Mouse (Mus musculus): Measurements from ENCODE around the gene Ppfia4. TPM values are rescaled to one million over a fixed set of nuclear protein-coding genes. Genes with fewer than 3 reads are reported as not detected.

Gene Ppfia4
- total and polyA plus RNA-seq, 3 experiments = 0.30 to 5.4 (median 1.8) TPM

DNA sequence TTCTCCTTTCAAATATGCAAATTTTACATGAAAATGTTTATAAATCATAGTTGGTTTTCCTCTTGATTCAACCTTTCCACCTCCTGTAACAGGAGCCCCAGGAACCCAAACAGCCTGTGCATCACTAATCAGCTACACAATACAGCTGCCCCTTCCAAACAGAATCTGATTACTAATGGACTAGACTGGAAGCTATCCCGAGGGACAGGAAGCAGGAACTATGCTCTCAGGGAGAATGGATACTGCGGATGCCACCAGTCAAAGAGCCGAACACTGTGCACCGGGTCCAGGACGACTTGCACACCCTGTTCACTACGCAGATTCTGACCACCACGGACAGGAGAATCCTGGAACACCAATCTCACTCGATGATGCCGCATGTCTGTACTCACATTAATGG, 15.1 kb upstream of the Ppfia4 start:
- Histone ChIP-seq H3K36me3 (replicated peaks in 1 of 2; ENCODE audit: control insufficient read depth in 1 of 2, insufficient read depth in 1 of 2, low read length in 1 of 2) (peaks cover 49 to 83% of the 10 kb centered on the region in 2 experiments), H3K27ac (ENCODE audit: insufficient read depth, low read depth) (no peak overlapping the region), H3K79me2 (replicated peaks; ENCODE audit: control insufficient read depth, extremely low read depth, insufficient read depth, poor library complexity, severe bottlenecking) (no peaks in the 10 kb centered on the region), H3K9me3 (replicated peaks; ENCODE audit: low read length) (peaks cover 3% of the 10 kb centered on the region), H3K27me3 (replicated peaks) (no peaks in the 10 kb centered on the region), H3K4me2 (ENCODE audit: insufficient read depth, low read depth, poor library complexity, severe bottlenecking) (no peak overlapping the region), H3K9ac (ENCODE audit: insufficient read depth, low read depth) (no peak overlapping the region), H3K4me3 (replicated peaks in 1 of 3; ENCODE audit: low read depth in 2 of 3, low read length in 2 of 3, poor library complexity in 1 of 3) (no peak overlapping the region), H3K4me1 (ENCODE audit: control insufficient read depth in 1 of 2, insufficient read depth in 2 of 2) (no peaks in the 10 kb centered on the region)
- TF ChIP-seq MAX (IDR thresholded peaks at IDR 0.05; ENCODE audit: low read length) (no peak), HCFC1 (IDR thresholded peaks at IDR 0.05; ENCODE audit: low read depth, low read length) (no peak), TCF12 (IDR thresholded peaks at IDR 0.05; ENCODE audit: low read depth, low read length) (no peak), EP300 (IDR thresholded peaks at IDR 0.05; ENCODE audit: low read length) (no peak), MXI1 (IDR thresholded peaks at IDR 0.05; ENCODE audit: low read depth, low read length) (no peak), IRF4 (IDR thresholded peaks at IDR 0.05; ENCODE audit: low read depth, low read length) (no peak)
- in situ Hi-C loops (cut with MboI; ENCODE audit: low pct_ligation_motif_present, low pct_unique_long_range_greater_than_20kb, low sequenced_read_pairs) = no loop called here
- dilution Hi-C loops (cut with MboI; ENCODE audit: extremely low pct_ligation_motif_present, extremely low pct_unique_long_range_greater_than_20kb, low sequenced_read_pairs) = no loop called here
- DNase-seq (ENCODE audit: extremely low read depth) = no peak

DNA sequence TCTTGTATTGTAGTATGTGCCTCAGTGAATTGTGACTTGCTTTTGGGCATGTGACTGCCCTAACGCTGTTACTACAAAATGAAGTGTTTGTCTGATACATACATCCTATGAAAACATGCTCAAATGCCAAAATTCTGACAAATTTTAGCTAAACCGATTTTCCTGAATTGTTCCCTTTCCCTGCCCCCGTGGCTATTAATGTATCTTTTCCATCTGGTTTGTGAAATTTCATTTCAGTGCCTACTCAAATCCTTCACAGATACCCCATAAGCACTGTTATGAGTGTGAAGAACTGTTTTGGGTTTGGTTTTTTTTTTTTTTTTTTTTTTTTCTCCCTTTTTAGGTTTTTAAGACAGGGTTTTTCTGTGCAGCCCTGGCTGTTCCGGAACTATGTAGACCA, 12.3 kb upstream of the Ppfia4 start:
- Histone ChIP-seq H3K27ac (ENCODE audit: insufficient read depth, low read depth) (no peak overlapping the region), H3K27me3 (replicated peaks) (no peaks in the 10 kb centered on the region), H3K4me2 (ENCODE audit: insufficient read depth, low read depth, poor library complexity, severe bottlenecking) (no peak overlapping the region), H3K79me2 (replicated peaks; ENCODE audit: control insufficient read depth, extremely low read depth, insufficient read depth, poor library complexity, severe bottlenecking) (no peaks in the 10 kb centered on the region), H3K4me3 (replicated peaks in 1 of 3; ENCODE audit: low read depth in 2 of 3, low read length in 2 of 3, poor library complexity in 1 of 3) (no peak overlapping the region), H3K4me1 (ENCODE audit: control insufficient read depth in 1 of 2, insufficient read depth in 2 of 2) (peaks cover 6 to 13% of the 10 kb centered on the region in 2 experiments; a peak in 2 of 4 replicates), H3K36me3 (replicated peaks in 1 of 2; ENCODE audit: control insufficient read depth in 1 of 2, insufficient read depth in 1 of 2, low read length in 1 of 2) (peaks cover 28 to 56% of the 10 kb centered on the region in 2 experiments), H3K9ac (ENCODE audit: insufficient read depth, low read depth) (no peak overlapping the region), H3K9me3 (replicated peaks; ENCODE audit: low read length) (peaks cover 3% of the 10 kb centered on the region)
- in situ Hi-C loops (cut with MboI; ENCODE audit: low pct_ligation_motif_present, low pct_unique_long_range_greater_than_20kb, low sequenced_read_pairs) = no loop called here
- TF ChIP-seq POLR2A (IDR thresholded peaks at IDR 0.05; ENCODE audit: low read depth, low read length) = no peak
- TF ChIP-seq RCOR1 (conservative IDR thresholded peaks at IDR 0.05; ENCODE audit: low read depth, low read length) = no peak
- TF ChIP-seq POLR2AphosphoS2 (IDR thresholded peaks at IDR 0.05; ENCODE audit: low read depth, low read length) = no peak
- dilution Hi-C loops (cut with MboI; ENCODE audit: extremely low pct_ligation_motif_present, extremely low pct_unique_long_range_greater_than_20kb, low sequenced_read_pairs) = no loop called here
- no peak for DNase-seq (ENCODE audit: extremely low read depth)

DNA sequence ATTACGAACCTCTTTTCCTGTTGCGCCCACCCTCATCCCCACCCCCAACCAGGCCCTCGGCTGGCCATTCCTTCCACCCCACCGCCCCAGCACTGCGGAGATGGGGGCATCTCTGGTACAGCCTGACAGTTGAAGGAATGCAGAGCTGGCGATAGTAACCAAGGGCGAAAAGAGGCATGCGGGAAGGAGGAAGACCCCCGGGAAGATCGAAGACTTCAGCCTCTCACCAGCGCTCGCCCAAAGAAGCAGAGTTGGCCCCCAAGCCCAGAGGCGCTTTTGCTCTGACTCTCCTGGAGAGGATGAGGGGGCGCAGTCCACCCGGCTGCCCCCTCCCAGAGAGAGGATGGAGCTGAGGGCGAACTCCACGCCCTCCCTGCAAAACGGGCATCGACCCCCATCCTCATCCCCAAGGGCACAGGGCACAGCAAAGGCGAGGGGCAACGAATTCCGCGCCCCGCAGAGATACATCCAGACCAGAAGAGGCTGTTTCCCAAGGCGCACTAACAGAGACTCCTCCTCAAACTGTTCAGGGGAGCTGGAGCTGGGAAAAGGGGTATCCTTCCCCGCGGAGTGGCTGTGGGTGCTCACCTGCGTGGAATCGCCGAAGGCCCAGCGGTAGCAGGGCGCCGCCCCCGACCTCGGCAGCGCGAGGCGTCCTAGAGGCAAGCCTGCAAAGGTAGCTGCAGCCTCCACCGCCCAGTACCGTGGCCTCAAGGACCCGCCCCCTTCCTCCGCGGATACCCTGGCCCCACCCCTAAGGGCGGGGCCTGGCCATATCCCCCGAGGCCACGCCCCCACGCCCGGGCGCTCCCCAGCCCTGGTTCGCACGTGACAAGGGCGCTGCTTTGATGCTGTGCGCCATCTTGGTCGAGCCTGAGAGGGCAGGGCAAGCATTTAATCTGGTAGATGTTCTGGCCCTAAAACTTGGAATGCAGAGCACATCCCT, 11.6 kb upstream of the Ppfia4 start:
- no peak overlapping the region for H3K4me2 ChIP-seq (ENCODE audit: insufficient read depth, low read depth, poor library complexity, severe bottlenecking)
- H3K27ac ChIP-seq (ENCODE audit: insufficient read depth, low read depth) = no peak overlapping the region

More for the DNA sequence above, 11.6 kb upstream of the Ppfia4 start:
- in situ Hi-C loops (cut with MboI; ENCODE audit: low pct_ligation_motif_present, low pct_unique_long_range_greater_than_20kb, low sequenced_read_pairs) (no loop called here), dilution Hi-C loops (cut with MboI; ENCODE audit: extremely low pct_ligation_motif_present, extremely low pct_unique_long_range_greater_than_20kb, low sequenced_read_pairs) (no loop called here)
- peaks cover 3% of the 10 kb centered on the region for H3K9me3 ChIP-seq (replicated peaks; ENCODE audit: low read length)
- no peak for TF ChIP-seq CTCF (conservative IDR thresholded peaks at IDR 0.05 in 1 of 2, IDR thresholded peaks at IDR 0.05 in 1 of 2; ENCODE audit: low read depth in 2 of 2, low read length in 2 of 2)
- no peak for TF ChIP-seq MAX (IDR thresholded peaks at IDR 0.05; ENCODE audit: low read length)
- TF ChIP-seq POLR2AphosphoS2 (IDR thresholded peaks at IDR 0.05; ENCODE audit: low read depth, low read length) = no peak
- TF ChIP-seq ZKSCAN1 (IDR thresholded peaks at IDR 0.05; ENCODE audit: borderline replicate concordance, low read depth, low read length) = no peak
- TF ChIP-seq RAD21 (IDR thresholded peaks at IDR 0.05; ENCODE audit: low read depth, low read length) = no peak
- peaks cover 23 to 48% of the 10 kb centered on the region in 2 experiments for H3K36me3 ChIP-seq (replicated peaks in 1 of 2; ENCODE audit: control insufficient read depth in 1 of 2, insufficient read depth in 1 of 2, low read length in 1 of 2)
- H3K9ac ChIP-seq (ENCODE audit: insufficient read depth, low read depth) = no peak overlapping the region
- no peak for DNase-seq (ENCODE audit: extremely low read depth)
- no peaks in the 10 kb centered on the region for H3K27me3 ChIP-seq (replicated peaks)
- H3K79me2 ChIP-seq (replicated peaks; ENCODE audit: control insufficient read depth, extremely low read depth, insufficient read depth, poor library complexity, severe bottlenecking) = no peaks in the 10 kb centered on the region
- no peak overlapping the region for H3K4me3 ChIP-seq (replicated peaks in 1 of 3; ENCODE audit: low read depth in 2 of 3, low read length in 2 of 3, poor library complexity in 1 of 3)
- H3K4me1 ChIP-seq (ENCODE audit: control insufficient read depth in 1 of 2, insufficient read depth in 2 of 2) = peaks cover 6 to 13% of the 10 kb centered on the region in 2 experiments; a peak in 2 of 4 replicates

Measured in CH12.LX (cell line).